ENCODE assay signal across 26 mouse cellular contexts in genomic region chr2:14447322-14447721, GRCm38 (mm10). TPM values are rescaled to one million over a fixed set of nuclear protein-coding genes. Genes with fewer than 3 reads are reported as not detected.
A peak's percentile ranks its signal among the peaks of the same experiment; 100 is the strongest.
DNase-seq lines count a peak whose midpoint lies in the region; ATAC-seq and TF ChIP-seq lines count a peak whose summit lies in the region.
"Had no signal": no experiment of that assay in that cellular context is flagged by ENCODE, and none has a peak within 500 bp of the region (broad histone marks: within the 10 kb centered on the region; RNA-seq: fewer than 3 reads in every experiment).

No protein-coding gene starts in this region.

- H3K4me2 ChIP-seq in kidney, postnatal 0 days (ENCODE audit: low read length): no peak overlapping the region
- no peak overlapping the region for H3K4me2 ChIP-seq in lung, embryonic 15.5 days
- H3K4me2 ChIP-seq: forebrain, embryonic 13.5 days; heart, embryonic 13.5 days; hindbrain, embryonic 14.5 days had no signal

- no peak for TF ChIP-seq CTCF in kidney, postnatal 0 days (IDR thresholded peaks at IDR 0.05; ENCODE audit: low read depth)

- H3K9ac ChIP-seq in kidney, postnatal 0 days (ENCODE audit: low read depth, low read length): no peak overlapping the region
- H3K9ac ChIP-seq in lung, embryonic 15.5 days: no peak overlapping the region
- H3K9ac ChIP-seq: forebrain, embryonic 13.5 days; heart, embryonic 13.5 days; hindbrain, embryonic 14.5 days had no signal

- ATAC-seq in kidney, postnatal 0 days (replicated peaks; ENCODE audit: low FRiP score, low read depth): no peak
- peak; percentile 31; the same call in 1 of the 2 replicates for ATAC-seq in lung, embryonic 15.5 days (ENCODE audit: borderline replicate concordance, extremely low read depth, low FRiP score, low TSS enrichment)
- ATAC-seq: CD4-positive, CD25-positive, alpha-beta regulatory T cell, adult 4 months; forebrain, embryonic 13.5 days; forebrain, embryonic 16.5 days had no signal

- H3K4me3 ChIP-seq in kidney, postnatal 0 days (replicated peaks; ENCODE audit: low read depth, low read length): no peak overlapping the region
- no peak overlapping the region for H3K4me3 ChIP-seq in lung, embryonic 15.5 days
- H3K4me3 ChIP-seq: forebrain, embryonic 10.5 days; forebrain, embryonic 13.5 days; heart, adult 2 months; heart, embryonic 10.5 days; heart, embryonic 13.5 days had no signal

- H3K9me3 ChIP-seq in kidney, postnatal 0 days (replicated peaks; ENCODE audit: low read length): no peaks in the 10 kb centered on the region
- no peaks in the 10 kb centered on the region for H3K9me3 ChIP-seq in lung, embryonic 15.5 days
- H3K9me3 ChIP-seq: forebrain, embryonic 10.5 days; forebrain, embryonic 13.5 days; heart, embryonic 10.5 days had no signal

- H3K27ac ChIP-seq in kidney, postnatal 0 days: no peak overlapping the region
- H3K27ac ChIP-seq in lung, embryonic 15.5 days: peak overlapping the region; percentile 37; the same call in 1 of the 2 replicates
- H3K27ac ChIP-seq: forebrain, embryonic 10.5 days; forebrain, embryonic 13.5 days; heart, adult 2 months; heart, embryonic 10.5 days; heart, embryonic 13.5 days; hindbrain, embryonic 14.5 days had no signal

- H3K36me3 ChIP-seq in kidney, postnatal 0 days (ENCODE audit: insufficient read depth, low read length): no peaks in the 10 kb centered on the region
- no peaks in the 10 kb centered on the region for H3K36me3 ChIP-seq in lung, embryonic 15.5 days
- H3K36me3 ChIP-seq: forebrain, embryonic 10.5 days; heart, embryonic 10.5 days; heart, embryonic 13.5 days had no signal

- WGBS in kidney, postnatal 0 days: 65% methylated on average over 1 of the region's 1 CpGs
- 31% methylated on average over 1 of the region's 1 CpGs for WGBS in lung, embryonic 15.5 days

- H3K4me1 ChIP-seq in kidney, postnatal 0 days (replicated peaks; ENCODE audit: insufficient read depth, low read length): no peaks in the 10 kb centered on the region
- H3K4me1 ChIP-seq in lung, embryonic 15.5 days: peaks cover 10% of the 10 kb centered on the region; the same call in 1 of the 2 replicates
- H3K4me1 ChIP-seq: forebrain, embryonic 10.5 days; forebrain, embryonic 13.5 days; heart, embryonic 10.5 days; heart, embryonic 13.5 days had no signal

- DNase-seq in kidney, postnatal 0 days (ENCODE audit: low spot score): peak; percentile 48
- DNase-seq in kidney, postnatal 36 days: no peak
- no peak for DNase-seq in lung, postnatal 4 days
- peak; percentile 7 for DNase-seq in lung, postnatal 10 days
- DNase-seq in lung, postnatal 36 days: no peak
- no peak for DNase-seq in cerebellum, adult 9-11 months
- DNase-seq: adrenal gland, adult 8-10 months; adrenal gland, postnatal 25 days; cerebellum, adult 11-12 months; cerebellum, adult 8-10 months; cerebellum, postnatal 14 days; gastrocnemius, postnatal 10 days; gastrocnemius, postnatal 36 days; heart, adult 2 months; heart, postnatal 14 days; heart, postnatal 4 days had no signal

- no peaks in the 10 kb centered on the region for H3K27me3 ChIP-seq in kidney, postnatal 0 days (ENCODE audit: insufficient read depth, low read length)
- no peaks in the 10 kb centered on the region for H3K27me3 ChIP-seq in lung, embryonic 15.5 days
- H3K27me3 ChIP-seq: forebrain, embryonic 13.5 days; heart, embryonic 13.5 days had no signal

RNA-seq across cellular contexts. Expression of gene Slc39a12, which starts 59.2 kb away (rescaled TPM):
- polyA plus RNA-seq in kidney, postnatal 0 days (2015; fragmentation: Nextera tagmentation; extraction: Ambion mirVana): 0.05 TPM in 1 of 2 replicates, not detected in the other
- not detected in 2 replicates for polyA plus RNA-seq in lung, embryonic 15.5 days (2015; fragmentation: Nextera tagmentation; extraction: Ambion mirVana)
- polyA plus RNA-seq: C2C12; CD4-positive, CD25-positive, alpha-beta regulatory T cell, adult 4 months; heart, adult 2 months; heart, embryonic 10.5 days; heart, embryonic 16.5 days had no signal

Comparison
In these comparisons a context has a peak if more than half of its experiments do, and no peak if none do; other contexts are left out.
1. DNase-seq: peak in kidney, postnatal 0 days (single experiment) and lung, postnatal 10 days (single experiment); none in kidney, postnatal 36 days (0 of 2), lung, postnatal 4 days (0 of 2), lung, postnatal 36 days (single experiment) and cerebellum, adult 9-11 months (single experiment).